In the genomic region with DNA sequence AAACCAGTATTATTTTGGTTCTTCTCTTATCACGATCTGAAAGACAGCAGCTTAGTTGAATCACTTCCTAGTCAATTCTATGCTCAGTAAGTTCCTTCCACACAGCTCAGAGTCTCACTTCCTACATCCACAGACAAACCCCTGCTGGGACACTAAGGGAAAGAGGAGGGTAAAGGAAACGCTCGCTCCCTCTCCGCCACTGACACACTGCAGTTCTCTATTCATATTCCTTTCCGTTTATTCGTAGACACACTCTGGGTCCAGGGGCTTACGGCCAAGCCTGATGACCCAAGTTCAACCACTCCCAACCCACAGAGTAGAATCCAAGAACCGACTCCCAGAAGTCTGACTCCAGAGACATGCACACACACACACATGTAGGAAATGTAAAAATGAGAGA, we compare ENCODE assay signal across 9 mouse cellular contexts. TPM values are rescaled to one million over a fixed set of nuclear protein-coding genes. Genes with fewer than 3 reads are reported as not detected.
DNase-seq lines count a peak whose midpoint lies in the region; ATAC-seq lines count a peak whose summit lies in the region.
"Had no signal": no experiment of that assay in that cellular context is flagged by ENCODE, and none has a peak within 500 bp of the region (broad histone marks: within the 10 kb centered on the region; RNA-seq: fewer than 3 reads in every experiment).

No protein-coding gene starts in this region.

- 23% methylated on average over 8 of the region's 8 CpGs for WGBS in liver, embryonic 16.5 days (ENCODE audit: insufficient replicate concordance)

- DNase-seq in gastrocnemius, adult 18-20 months (ENCODE audit: low spot score): peak; percentile 19
- DNase-seq in gastrocnemius, adult 8-10 months (ENCODE audit: low spot score in 2 of 2): no peak
- peak; percentile 61 for DNase-seq in 416B (ENCODE audit: low read depth)
- peak; percentile 35 to 51 for DNase-seq in heart, adult 9 months (ENCODE audit: low spot score in 2 of 2)
- no peak for DNase-seq in frontal cortex, postnatal 25 days (ENCODE audit: low spot score in 2 of 2)
- DNase-seq in right cerebral cortex, postnatal 14 days: no peak
- no peak for DNase-seq in thymus, postnatal 36 days
- DNase-seq: layer of hippocampus, adult 9-11 months had no signal

- no peaks in the 10 kb centered on the region for H3K36me3 ChIP-seq in liver, embryonic 16.5 days (ENCODE audit: control insufficient read depth, insufficient read depth)

- H3K4me3 ChIP-seq in liver, embryonic 16.5 days (ENCODE audit: low read depth, low read length): no peak overlapping the region

- ATAC-seq in liver, embryonic 16.5 days (ENCODE audit: low read depth): no peak

- no peak overlapping the region for H3K27ac ChIP-seq in liver, embryonic 16.5 days (ENCODE audit: low read length)

- peaks cover 15% of the 10 kb centered on the region for H3K4me1 ChIP-seq in liver, embryonic 16.5 days (ENCODE audit: control insufficient read depth, low read depth, low read length)

- no peak overlapping the region for H3K9ac ChIP-seq in liver, embryonic 16.5 days (ENCODE audit: low read depth, low read length)

- no peaks in the 10 kb centered on the region for H3K27me3 ChIP-seq in liver, embryonic 16.5 days (ENCODE audit: control insufficient read depth, insufficient read depth, low read depth, low read length)

- 0 out of 2 replicates have a peak overlapping the region, but pooled peaks have one; percentile 9 for H3K4me2 ChIP-seq in liver, embryonic 16.5 days (ENCODE audit: low read depth, low read length)

- H3K9me3 ChIP-seq in liver, embryonic 16.5 days (replicated peaks; ENCODE audit: control insufficient read depth, low read length): no peaks in the 10 kb centered on the region

RNA-seq across cellular contexts. Expression of gene Zdhhc20, which starts 2.9 kb away (rescaled TPM):
- total RNA-seq in gastrocnemius, adult 18-20 months (2021): 1 to 10 TPM; 3.5 to 4.3 TPM
- total RNA-seq in gastrocnemius, adult 8-10 months (2022): 1 to 10 TPM; 2.2 to 3.8 (median 2.9) TPM
- 12.5 and 12.7 TPM in 2 replicates for polyA plus RNA-seq in liver, embryonic 16.5 days (2015; fragmentation: Nextera tagmentation; extraction: Ambion mirVana)

Comparison
In these comparisons a context has a peak if more than half of its experiments do, and no peak if none do; other contexts are left out.
1. DNase-seq: peak in gastrocnemius, adult 18-20 months (single experiment), 416B (single experiment) and heart, adult 9 months (2 of 2); none in gastrocnemius, adult 8-10 months (0 of 2), frontal cortex, postnatal 25 days (0 of 2), right cerebral cortex, postnatal 14 days (single experiment) and thymus, postnatal 36 days (0 of 2).